Comparison of ENCODE assay signal across 8 mouse cellular contexts in the genomic region with DNA sequence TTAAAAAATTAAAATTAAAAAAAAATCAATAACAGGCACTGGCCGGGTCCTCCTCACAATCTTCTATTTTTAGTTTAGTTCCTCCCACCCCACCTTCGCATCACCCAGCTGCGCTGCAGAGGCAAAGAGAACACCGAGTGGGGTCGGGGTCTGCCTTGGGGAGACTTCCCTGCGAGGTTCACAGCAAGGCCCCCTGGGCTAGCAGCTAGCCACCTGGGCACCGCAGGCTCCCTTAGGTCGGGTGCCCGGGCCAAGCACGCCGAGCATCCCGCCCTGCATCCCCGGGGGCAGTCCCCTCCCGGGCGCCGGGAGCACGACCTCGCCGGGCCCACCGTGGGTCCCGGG. TPM values are rescaled to one million over a fixed set of nuclear protein-coding genes. Genes with fewer than 3 reads are reported as not detected.
DNase-seq lines count a peak whose midpoint lies in the region; ATAC-seq and TF ChIP-seq lines count a peak whose summit lies in the region.

No protein-coding gene starts in this region.

- H3K27me3 ChIP-seq in embryonic facial prominence, embryonic 15.5 days = no peaks in the 10 kb centered on the region
- no peaks in the 10 kb centered on the region for H3K27me3 ChIP-seq in limb, embryonic 14.5 days (ENCODE audit: control insufficient read depth, insufficient read depth, low read length)
- no peaks in the 10 kb centered on the region for H3K27me3 ChIP-seq in stomach, postnatal 0 days (ENCODE audit: control insufficient read depth, insufficient read depth, low read length)

- TF ChIP-seq POLR2A in limb, embryonic 14.5 days (IDR thresholded peaks at IDR 0.05; ENCODE audit: borderline replicate concordance, extremely low read depth, insufficient read depth, insufficient read length) = no peak

- no peaks in the 10 kb centered on the region for H3K9me3 ChIP-seq in embryonic facial prominence, embryonic 15.5 days (replicated peaks)
- no peaks in the 10 kb centered on the region for H3K9me3 ChIP-seq in limb, embryonic 14.5 days (ENCODE audit: control insufficient read depth, low read length)
- H3K9me3 ChIP-seq in stomach, postnatal 0 days (ENCODE audit: control insufficient read depth, low read length) = no peaks in the 10 kb centered on the region

- TF ChIP-seq CTCF in stomach, postnatal 0 days (IDR thresholded peaks at IDR 0.05; ENCODE audit: low read depth) = no peak

- H3K9ac ChIP-seq in embryonic facial prominence, embryonic 15.5 days = peak overlapping the region; percentile 74
- H3K9ac ChIP-seq in limb, embryonic 14.5 days (ENCODE audit: low read depth, low read length, severe bottlenecking) = peak overlapping the region; percentile 80
- peak overlapping the region; percentile 74 for H3K9ac ChIP-seq in stomach, postnatal 0 days (ENCODE audit: low read length)

- H3K27ac ChIP-seq in embryonic facial prominence, embryonic 15.5 days (replicated peaks) = peak overlapping the region; percentile 90
- peak overlapping the region; percentile 78 for H3K27ac ChIP-seq in limb, embryonic 14.5 days (replicated peaks; ENCODE audit: low read depth, low read length)
- peak overlapping the region; percentile 77 for H3K27ac ChIP-seq in stomach, postnatal 0 days (replicated peaks)

- peaks cover 10% of the 10 kb centered on the region; the same call in 1 of the 2 replicates for H3K4me1 ChIP-seq in embryonic facial prominence, embryonic 15.5 days
- peaks cover 4% of the 10 kb centered on the region; the same call in 1 of the 2 replicates for H3K4me1 ChIP-seq in limb, embryonic 14.5 days (ENCODE audit: control insufficient read depth, insufficient read depth, low read length)
- no peaks in the 10 kb centered on the region for H3K4me1 ChIP-seq in stomach, postnatal 0 days (replicated peaks; ENCODE audit: control insufficient read depth, insufficient read depth)

- under 1% methylated on average over 21 of the region's 21 CpGs for WGBS in embryonic facial prominence, embryonic 15.5 days
- WGBS in limb, embryonic 14.5 days = under 1% methylated on average over 14 of the region's 21 CpGs
- WGBS in stomach, postnatal 0 days = under 1% methylated on average over 21 of the region's 21 CpGs

- H3K4me2 ChIP-seq in embryonic facial prominence, embryonic 15.5 days (replicated peaks) = peak overlapping the region; percentile 97
- H3K4me2 ChIP-seq in limb, embryonic 14.5 days (replicated peaks; ENCODE audit: low read depth, low read length, severe bottlenecking) = peak overlapping the region; percentile 96
- H3K4me2 ChIP-seq in stomach, postnatal 0 days (replicated peaks; ENCODE audit: low read depth) = peak overlapping the region; percentile 97

- peak overlapping the region; percentile 75 for H3K4me3 ChIP-seq in embryonic facial prominence, embryonic 15.5 days (replicated peaks)
- H3K4me3 ChIP-seq in limb, embryonic 14.5 days (replicated peaks; ENCODE audit: low read length) = peak overlapping the region; percentile 75
- peak overlapping the region; percentile 68 for H3K4me3 ChIP-seq in stomach, postnatal 0 days (ENCODE audit: low read depth, low read length)

- no peaks in the 10 kb centered on the region for H3K36me3 ChIP-seq in embryonic facial prominence, embryonic 15.5 days
- H3K36me3 ChIP-seq in limb, embryonic 14.5 days (ENCODE audit: control insufficient read depth, insufficient read depth, low read length) = no peaks in the 10 kb centered on the region
- H3K36me3 ChIP-seq in stomach, postnatal 0 days (ENCODE audit: control insufficient read depth, insufficient read depth, low read length) = no peaks in the 10 kb centered on the region

- TF ChIP-seq EP300 in stomach, postnatal 0 days (optimal IDR thresholded peaks at IDR 0.05) = no peak

- no peak for ATAC-seq in embryonic facial prominence, embryonic 15.5 days (ENCODE audit: insufficient number of reproducible peaks, low FRiP score, low TSS enrichment, low read depth)
- peak; percentile 10 for ATAC-seq in limb, embryonic 14.5 days (ENCODE audit: low FRiP score, low read depth)
- ATAC-seq in stomach, postnatal 0 days (ENCODE audit: low FRiP score, low TSS enrichment) = no peak

- DNase-seq in layer of hippocampus, adult 9-11 months = peak; percentile 12
- DNase-seq in layer of hippocampus, adult 11-12 months (ENCODE audit: low spot score) = no peak
- DNase-seq in NIH3T3 (ENCODE audit: low read depth) = peak; percentile 6
- DNase-seq in limb, embryonic 14.5 days (ENCODE audit: low spot score) = no peak
- DNase-seq in stomach, postnatal 0 days (ENCODE audit: low spot score) = no peak
- DNase-seq in cerebellum, adult 8-10 months = no peak
- no peak for DNase-seq in lung, adult 18-20 months

RNA-seq across cellular contexts. Expression of a gene that starts 15.1 kb away (rescaled TPM):
- polyA plus RNA-seq in embryonic facial prominence, embryonic 15.5 days (2015; fragmentation: Nextera tagmentation; extraction: Ambion mirVana) = 8.7 and 9.6 TPM in 2 replicates
- 7.8 and 8.3 TPM in 2 replicates for polyA plus RNA-seq in limb, embryonic 14.5 days (2012; rRNA removed)
- 11.5 and 13.6 TPM in 2 replicates for polyA plus RNA-seq in limb, embryonic 14.5 days (2014; fragmentation: Nextera tagmentation; extraction: Ambion mirVana)
- polyA plus RNA-seq in stomach, postnatal 0 days (2015; fragmentation: Nextera tagmentation; extraction: Ambion mirVana) = 4.4 and 6.2 TPM in 2 replicates

Comparison
In these comparisons a context has a peak if more than half of its experiments do, and no peak if none do; other contexts are left out.
1. DNase-seq: peak in layer of hippocampus, adult 9-11 months (single experiment) and NIH3T3 (single experiment); none in layer of hippocampus, adult 11-12 months (single experiment), limb, embryonic 14.5 days (single experiment), stomach, postnatal 0 days (single experiment), cerebellum, adult 8-10 months (single experiment) and lung, adult 18-20 months (0 of 2).
2. Peak in every context shown above with its lines, with median percentiles within 50 percentile points of each other: H3K27ac ChIP-seq, H3K4me2 ChIP-seq, H3K4me3 ChIP-seq and H3K9ac ChIP-seq.